Mouse (Mus musculus) heart, adult 11 months (tissue): ENCODE results near the gene Fam107b.

Experiments
- DNase-seq: peaks from one replicate; pipeline ENCODE4 v3.0.0; 2022

Fam107b gene

DNA sequence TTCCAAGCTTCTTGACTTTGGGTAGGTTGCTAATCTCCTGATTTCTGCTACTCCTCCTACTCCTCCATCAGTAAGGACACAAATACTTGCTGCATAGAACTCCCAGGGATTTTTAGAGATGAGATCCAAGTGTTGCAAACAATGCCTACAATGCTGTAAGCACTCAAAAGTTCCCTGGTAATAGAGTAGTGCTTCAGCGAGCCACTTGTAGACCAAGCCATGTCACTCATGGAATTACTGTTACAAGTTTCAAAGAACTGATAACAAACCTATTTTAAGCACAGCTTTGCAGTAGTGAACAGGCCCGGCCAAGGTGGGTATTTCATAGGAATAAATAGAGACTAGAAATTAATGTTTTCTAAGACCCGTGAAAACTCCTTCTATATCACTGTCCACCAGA lies 174.8 kb downstream of the Fam107b start:
- DNase-seq: no peak

DNA sequence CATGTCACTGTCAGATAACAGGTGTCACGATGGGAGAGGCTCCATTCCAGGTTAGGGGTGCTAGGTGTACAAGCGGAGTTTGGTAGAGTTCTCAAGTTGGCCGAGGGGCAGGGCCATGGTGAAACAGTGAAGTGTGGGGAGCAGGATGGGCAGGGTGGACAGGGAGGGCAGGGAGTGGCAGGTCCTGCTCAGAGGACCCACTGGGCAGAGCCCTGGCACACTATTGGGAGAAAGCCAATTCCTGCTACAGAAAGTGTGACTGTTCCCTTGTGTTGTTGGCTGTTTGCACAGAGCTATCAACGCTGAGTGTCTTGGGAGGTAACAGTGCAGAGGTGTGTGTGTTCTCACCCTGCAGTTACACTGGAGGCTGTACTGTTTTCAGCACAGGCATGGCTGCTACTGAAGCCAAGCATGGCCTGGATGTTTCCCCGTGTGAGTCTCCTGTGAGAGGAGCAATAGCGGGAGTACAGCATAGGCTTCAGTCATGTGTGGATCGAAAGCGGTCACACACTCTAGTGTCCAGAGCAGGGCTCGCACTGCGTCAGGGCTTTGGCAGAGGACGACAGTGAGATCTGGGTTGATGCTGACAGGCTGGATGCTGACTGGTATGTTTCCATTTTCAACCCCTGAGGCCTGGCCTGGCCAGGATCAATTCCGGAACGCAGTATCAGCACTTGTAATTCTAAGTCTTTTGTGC lies 175.8 kb downstream of the Fam107b start:
- DNase-seq: peak; percentile 93

DNA sequence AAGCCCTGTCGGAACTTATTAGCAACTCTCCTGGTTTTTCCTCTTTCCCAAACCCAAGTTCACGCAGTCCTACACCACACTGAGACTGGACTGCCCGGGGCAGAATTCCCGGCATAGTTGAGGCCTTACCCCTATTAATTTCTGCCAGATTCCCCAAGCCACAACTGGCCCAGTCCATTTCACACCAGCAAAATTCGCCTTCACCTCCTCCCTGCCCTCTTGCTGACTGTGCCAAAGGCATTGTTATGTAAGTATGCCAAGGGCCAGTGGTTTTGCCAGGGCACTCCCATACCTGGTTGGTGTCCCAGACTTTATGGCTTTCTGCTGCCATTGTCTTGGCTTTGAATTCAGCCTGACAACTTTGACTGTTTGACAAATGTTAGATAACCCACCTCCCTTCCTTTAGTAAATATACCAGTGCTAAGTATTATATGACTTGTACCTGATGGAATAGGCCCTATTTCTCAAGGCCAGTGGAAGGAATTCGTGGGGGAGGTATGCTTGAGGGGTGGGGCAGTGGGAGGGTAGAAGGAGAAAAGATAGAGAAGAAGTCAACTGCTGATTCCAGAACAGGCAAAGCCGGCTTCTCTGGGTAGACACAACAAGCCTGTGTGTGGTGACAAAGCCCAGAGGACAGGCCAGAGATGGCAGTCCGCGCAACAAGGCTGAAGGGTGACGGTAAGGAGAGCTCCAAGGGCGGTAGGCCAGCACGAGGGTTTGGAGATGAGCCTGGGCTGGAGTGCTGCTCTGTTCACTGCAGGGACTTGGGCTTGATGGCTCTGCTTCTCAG lies 178.6 kb downstream of the Fam107b start:
- DNase-seq: peak; percentile 94

DNA sequence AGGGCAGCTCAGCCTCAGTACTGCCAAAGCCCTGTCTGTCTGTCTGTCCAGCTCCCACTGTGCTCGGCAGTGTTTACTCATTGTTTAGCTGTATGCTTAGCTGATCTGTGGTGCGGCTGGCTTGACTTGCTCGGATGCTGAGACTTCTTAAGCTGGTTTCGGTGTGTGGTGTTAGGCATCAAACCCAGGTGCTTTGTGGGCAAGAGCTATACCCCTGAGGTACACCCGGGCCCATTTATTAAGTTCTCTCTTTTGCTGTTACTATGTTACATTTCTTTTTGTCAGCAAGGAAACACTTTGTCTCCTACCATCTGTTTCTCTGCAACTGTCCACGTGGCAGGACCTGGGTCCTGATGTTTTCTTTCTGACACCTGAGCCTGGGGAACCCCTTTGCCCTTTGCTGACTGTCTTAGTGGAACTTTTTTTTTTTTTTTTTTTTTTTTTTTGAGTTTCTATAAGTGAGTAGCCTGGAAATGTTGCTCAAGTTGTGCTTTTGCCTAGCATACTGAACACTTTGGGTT lies 179.3 kb downstream of the Fam107b start:
- no peak for DNase-seq

DNA sequence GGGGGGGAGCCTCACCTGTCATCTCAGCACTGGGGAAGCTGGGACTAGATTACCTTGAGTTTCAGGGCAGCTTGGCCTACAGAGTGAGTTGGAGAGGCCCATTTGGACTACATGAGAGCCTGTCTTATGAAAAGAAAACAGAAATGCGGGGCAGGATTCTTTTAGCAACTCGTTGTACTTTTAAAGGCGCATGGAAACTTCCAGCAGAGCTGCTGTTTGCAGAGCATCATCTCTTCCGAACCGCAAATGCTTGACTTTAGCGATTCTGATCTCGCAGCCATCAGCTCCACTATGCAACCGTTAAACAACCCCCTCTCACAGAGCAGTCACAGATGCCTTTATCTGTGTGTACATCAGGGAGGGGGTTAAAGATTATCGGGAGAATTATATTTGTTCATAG lies 179.8 kb downstream of the Fam107b start:
- DNase-seq: peak; percentile 55

DNA sequence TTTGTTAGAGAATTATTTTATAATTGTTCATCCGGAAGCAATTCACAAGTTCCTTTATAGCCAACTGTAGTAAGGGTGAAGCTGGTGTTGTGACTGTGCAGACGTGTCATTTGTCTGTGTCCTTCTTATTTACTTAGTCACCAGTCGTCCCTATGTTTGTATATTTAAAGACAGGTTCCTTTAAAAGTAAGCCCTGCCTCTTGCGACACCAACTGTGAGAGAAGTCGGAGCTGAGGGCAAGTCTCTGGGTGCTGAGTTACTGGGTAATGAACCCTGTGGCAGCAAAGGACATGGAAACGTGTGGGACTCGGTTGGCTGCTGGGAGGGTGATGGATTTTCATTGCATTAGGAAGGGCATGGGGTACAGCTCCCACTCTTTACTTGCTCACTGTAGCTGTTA lies 182.1 kb downstream of the Fam107b start:
- peak; percentile 83 for DNase-seq

DNA sequence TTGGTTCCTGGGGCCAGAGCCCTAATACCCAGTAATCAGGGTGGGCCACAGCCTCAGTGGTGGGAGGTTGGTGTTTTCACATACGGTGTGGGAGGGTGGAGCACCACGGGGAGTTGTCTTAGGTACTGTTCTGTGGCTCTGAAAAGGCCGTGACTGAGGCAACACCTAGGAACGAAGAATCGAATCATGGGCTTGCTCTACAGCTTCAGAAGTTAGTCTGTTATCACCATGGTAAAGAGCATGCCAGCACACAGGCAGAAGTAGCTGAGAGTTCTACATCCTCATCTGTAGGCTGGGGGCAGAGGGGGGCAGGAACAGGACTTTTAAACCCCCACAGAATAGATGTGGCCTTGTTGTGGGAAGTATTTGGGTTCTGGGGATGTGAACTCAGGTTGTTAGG lies 182.6 kb downstream of the Fam107b start:
- DNase-seq: peak; percentile 51

DNA sequence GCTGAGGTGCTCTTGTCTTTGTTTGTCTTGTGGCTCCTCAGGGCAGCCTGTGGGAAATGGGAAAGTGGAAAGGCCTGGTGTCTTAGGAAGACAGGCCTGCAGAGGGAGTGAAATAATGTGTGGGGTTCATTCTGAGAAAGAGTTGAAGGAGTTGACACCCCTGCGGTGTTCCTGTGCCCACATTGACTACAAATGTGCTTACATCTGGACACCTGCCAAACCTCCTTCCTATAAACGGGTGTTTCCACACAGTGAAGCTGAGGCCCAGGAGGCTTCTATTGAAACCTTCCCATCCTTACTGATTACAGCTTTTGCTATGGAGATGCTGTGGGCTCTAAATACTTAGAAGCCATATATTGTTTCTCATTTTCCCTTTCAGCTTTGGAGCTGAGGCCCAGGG lies 183.5 kb downstream of the Fam107b start:
- peak; percentile 67 for DNase-seq

DNA sequence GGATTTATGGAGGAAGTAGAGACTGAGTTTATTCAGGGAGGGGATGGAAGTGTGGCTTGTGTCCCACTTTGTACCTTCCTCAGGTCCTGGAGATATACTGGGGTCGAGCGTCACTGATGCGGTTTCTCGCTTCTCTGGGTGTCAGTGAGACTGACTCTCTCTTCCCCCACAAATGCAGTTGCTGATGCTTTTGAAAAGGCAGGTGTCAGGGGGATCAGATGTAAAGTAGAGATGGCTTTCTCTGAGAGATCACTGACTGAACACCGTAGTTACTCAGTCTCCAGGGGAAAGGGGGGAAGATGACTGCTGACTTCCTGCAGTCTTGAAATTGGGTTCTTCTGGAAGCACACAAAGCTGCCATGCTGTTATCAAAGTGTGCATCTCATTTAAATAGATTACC lies 185.6 kb downstream of the Fam107b start:
- peak; percentile 54 for DNase-seq

DNA sequence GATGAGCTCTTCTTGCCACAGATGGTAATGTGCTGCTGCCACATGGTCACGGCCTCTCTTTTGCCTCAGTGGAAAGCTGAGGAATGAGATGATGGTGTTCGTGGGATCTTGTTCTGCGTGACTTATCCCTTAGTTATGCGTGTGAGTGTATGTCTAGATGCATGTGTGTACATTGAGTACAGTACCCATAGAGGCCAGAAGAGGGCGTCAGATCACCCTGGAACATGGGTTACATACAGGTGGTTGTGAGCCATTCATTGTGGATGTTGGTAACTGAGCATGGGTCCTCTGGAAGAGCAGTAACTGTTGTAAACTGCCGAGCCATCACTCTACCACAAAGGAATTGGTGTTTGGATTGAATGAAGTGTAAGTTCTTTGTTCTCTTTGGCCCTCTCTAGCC lies 188.1 kb downstream of the Fam107b start:
- DNase-seq: peak; percentile 27

DNA sequence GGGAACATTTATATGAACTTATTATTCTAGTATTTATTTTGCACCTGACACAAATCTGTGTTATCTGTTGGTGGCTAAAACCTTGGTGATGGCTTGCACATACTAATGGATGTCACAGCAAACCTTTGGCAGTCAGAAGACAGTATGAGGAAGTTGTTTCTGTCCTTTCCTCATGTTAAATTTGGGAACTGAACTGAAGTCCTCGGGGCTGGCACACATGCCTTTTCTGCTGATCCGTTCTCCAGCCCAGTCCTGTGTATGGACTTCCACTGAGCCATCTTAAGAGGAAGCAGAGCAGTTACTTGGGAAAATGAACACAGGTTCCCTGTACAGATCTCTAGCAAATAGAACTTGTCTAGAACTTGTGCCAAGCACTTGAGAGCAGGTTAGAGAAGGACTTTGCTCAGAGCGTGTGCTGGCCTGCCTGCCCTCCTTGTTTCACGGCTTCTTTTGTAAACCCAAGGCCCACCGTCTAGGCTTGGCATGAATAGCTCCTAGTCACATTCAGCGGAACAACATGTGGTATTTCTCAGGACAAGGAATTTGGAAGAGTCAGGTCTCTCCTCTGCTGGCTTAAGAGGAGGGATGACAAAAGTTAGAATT lies 190.0 kb downstream of the Fam107b start:
- peak; percentile 91 for DNase-seq

DNA sequence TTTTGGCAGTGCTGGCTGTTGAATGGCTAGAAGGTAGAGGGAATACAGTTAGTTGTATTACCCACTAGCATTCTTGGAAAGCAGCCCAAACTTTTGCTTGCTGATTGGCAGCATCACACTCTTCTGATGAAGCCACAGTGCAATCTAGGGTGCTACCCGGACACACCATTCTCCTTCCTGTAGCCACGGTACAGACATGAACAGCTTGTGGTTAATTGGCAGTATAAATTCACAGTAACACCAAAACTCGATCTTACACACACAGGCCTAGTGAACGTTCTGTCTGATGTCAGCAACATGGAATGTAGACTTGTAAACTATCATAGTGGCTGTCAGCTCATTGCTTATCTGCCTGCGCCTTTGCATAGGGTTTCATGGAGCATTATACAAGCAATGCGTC lies 193.8 kb downstream of the Fam107b start:
- DNase-seq: no peak

DNA sequence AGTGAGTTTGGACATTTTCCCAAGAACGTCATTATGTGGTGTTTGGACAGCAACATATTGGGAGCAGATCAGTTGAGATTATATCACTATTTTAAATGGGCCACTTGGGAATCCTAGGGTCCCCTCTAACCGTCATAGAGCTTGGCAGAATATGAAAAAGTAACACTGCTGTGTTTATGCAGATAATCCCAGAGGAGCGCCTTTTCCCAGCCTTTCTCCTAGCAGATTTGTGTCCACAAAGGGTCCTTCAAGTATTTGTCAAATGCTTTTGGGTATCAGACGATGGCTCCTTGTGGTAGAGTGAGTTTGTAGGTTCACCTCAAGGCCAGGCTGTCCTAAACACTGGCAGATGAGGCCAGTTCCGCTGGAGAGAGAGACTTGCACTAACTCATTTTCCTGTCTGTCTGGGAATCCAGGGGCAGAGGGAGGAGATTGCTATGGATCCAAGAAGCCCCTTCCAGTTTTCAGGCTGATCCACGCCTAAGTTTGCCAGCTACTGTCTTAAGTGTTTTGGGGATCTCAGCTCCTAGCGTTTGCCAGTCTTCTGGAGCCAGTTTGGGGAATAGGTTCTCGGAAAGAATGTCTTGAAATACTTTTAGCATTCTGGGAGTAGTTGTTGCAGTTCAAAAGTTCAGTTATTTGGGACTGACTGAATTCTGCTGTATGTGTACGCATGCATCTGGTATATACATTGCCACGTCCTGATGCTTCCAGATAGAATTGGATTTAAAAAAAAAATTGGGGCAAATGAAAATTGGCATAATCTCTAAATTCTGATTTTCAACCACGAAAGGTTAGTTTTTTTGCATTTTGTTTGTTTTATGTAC lies 195.9 kb downstream of the Fam107b start:
- DNase-seq: peak; percentile 89

DNA sequence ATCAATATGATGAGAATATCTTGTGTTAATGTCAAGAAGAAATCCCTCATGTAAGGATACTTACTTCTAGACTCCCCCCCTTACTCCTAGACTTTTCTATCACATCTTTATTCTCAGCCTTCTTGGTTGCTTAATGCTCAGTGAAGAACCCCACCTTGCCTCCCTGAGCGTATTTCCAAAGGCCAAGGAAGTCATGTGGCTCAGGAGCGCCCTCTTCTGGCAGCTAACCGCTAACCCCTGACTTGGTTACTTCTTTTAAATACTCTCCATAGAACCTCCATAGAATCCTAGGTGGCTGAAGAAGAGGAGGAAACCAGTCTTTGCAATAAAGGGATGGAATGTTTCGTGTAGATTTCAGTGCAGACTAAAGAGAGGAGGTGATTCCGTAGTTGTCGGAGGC lies 199.0 kb downstream of the Fam107b start:
- peak; percentile 74 for DNase-seq

DNA sequence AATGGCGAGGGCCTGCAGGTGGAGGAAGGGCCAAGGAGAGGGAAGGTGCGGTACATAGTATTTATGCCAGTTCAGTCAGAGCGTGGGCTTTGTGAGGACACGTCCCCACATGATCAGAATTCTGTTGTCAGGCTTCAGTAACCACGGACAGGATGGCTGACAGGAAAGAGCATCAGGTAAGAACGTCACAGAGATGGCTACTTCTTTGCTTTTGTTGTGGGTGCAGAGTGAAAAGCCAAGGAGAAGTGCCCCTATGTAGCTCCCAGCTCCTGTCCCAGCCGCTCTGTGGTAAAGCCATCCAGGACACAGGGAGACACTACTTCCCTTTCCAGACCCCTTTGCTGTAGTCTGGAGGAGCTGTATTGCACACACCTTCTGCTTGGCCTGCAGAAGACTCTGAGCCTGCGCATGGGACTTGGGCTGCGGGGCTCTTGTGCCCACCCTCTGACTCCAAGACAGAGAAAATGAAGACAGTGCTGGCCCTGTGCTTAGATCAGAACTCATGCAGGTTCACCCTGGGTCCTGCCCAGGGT lies 199.6 kb downstream of the Fam107b start:
- peak; percentile 84 for DNase-seq

DNA sequence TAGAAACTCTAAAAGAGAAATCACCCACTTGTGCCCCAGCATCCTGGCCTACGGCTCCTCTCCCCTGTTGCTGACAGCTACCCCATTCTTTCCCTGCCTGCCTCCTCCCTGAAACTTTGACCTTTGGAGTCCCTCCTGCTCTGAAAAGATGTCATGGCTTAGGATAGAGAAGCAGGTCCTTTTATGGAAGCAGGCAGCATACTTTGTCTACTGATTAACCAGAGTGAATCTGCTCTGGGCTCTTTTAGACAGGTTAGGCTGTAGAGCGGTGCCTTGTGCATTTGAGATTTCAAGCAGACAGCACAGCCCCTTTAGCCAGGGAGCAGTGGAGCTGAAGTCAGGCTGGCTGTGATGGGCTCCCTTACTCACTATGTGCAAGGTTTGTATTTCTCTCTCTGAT lies 200.1 kb downstream of the Fam107b start:
- DNase-seq: peak; percentile 67

DNA sequence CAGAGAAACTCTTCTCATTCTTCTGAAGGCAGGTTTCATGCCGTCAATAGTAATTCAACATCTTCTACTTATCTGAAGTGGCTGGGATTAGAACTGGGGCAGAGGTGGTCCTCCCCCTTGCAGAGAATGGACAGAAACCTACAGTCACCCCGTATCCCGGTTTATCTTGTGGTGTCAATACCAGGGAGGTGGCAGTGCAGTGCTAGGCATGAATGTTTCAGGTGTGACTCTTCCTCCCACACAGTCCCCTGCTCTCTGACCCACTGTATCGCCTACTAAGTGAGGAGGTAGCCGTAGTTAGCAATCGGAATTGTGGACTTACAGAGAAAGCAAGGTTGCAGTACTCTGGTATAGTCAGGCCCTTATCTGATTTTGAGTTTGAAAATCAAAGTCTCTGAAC lies 201.2 kb downstream of the Fam107b start:
- DNase-seq: peak; percentile 70

DNA sequence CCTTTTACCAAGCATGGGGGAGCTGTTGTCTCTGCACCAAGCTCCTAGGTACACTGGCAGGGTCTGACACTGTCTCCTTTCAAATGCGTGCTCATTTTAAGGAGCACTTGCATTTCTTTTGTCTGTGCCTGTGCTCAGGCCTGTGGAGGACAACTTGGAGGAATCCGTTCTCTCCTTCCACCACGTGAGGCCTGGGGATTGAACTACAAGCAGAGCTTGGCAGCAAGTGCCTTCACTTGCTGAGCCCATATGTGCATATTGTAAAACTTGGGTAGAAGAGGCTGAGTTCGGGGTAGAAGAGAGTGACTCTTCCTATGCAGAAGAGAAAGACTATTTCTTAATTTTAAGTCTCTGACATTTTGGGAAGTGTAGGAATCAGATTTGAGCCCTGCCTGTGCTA lies 202.8 kb downstream of the Fam107b start:
- DNase-seq: no peak

DNA sequence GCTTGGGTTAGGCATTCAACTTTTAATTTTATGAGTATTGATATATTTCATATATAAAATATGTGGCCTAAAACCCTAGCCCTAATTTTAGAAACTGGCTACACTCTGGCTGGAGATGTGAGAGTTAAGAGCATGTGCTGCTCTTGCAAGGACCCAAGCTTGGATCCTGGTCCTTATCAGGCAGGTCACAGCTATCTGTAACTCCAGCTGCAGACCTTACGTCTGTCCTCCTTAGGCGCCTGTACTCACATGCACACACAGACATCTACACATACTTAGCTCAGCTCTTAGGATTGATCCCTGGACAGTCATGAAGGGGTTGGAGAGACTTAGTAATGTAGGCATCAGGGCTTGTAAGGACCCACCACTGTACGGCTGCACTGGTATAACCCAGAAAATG lies 205.3 kb downstream of the Fam107b start:
- no peak for DNase-seq

DNA sequence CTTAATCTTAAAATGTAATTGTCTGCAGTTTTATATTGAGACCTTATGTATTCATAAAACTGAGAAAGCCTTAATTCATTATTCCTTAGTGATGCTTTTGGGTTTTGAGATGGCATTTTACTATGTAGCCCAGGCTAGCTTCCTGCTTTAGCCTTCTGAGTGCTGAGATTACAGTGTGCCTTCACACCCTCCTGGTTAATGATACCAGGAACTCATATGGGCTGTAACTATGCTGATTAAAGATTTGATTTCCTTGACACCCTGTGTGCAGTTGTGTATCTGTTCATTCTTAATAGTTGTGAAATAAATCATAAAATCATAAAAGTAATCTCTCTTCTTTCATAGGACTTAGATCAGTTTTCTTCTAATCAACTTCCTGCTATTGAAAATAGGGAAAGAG lies 205.8 kb downstream of the Fam107b start:
- DNase-seq: no peak

DNA sequence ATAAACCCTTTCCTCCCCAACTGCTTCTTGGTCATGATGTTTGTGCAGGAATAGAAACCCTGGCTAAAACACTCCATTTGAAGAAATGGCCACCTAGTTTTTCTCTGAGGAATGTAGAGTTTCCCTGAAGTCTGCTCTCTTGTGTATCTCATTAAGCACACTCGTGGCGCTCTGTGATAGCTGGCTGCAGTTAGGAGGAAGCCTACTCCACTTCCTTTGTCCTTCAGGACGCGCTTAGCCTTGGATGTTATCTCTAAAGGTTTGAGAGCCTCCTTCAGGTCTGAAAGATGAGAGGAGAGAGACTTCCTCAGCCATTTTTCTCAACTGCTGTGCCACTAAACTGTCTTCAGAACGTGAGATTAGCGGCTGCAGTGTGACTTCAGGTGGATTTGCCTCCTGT lies 207.4 kb downstream of the Fam107b start:
- DNase-seq: peak; percentile 25

DNA sequence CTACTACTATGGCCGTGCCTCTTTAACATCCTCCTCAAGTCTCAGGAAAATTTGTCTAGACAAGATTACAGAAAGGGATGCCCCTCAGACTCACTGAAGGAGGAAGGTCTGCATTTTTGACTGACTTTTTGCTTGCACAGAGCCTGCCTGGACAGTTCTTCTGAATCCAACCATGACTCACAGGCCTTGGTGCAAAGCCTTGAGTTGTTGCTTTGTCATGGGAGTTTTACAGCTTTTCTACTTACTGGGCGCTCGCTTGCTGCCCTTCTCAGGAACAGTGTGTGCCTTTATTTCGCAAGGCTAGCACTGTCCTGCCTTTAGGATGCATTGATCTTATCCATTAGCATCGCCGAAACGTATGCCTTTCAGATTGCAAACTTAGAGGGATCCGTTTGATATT lies 215.3 kb downstream of the Fam107b start:
- peak; percentile 67 for DNase-seq
